Mouse (Mus musculus) right cerebral cortex, postnatal 10 days (tissue): ENCODE measurements around the gene Tprn.

Source experiments
- DNase-seq, 2 experiments: peaks; one replicate each; pipeline ENCODE4 v3.0.0; 2021; ENCODE audit warnings: low spot score in 2 of 2

Tprn gene

DNA sequence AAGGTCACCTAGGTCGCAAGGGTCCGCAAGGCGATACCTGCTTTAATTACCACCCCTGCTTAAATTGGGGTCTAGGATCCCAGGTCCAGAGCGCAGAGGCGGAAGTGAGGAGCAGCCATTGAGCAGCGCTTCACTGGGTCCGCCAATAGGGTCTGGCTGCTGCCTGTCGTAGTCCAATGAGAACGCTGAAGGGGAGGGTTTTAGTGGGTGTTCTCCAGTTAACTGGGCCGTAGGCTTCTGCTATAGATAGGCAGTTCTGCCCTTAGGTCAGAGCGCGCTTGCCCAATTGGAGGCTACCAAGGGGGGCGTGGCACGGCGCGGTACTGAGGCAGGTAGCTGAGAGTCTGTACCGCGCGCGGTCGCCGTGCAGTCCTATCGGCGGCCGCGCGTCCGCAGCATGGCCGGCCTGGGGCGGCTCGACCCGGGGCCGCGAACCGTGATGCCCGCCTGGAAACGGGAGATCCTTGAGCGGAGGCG is at the start of gene Tprn:
Gene Tprn, plus strand, starts transcription at position 328 of the 477 bp plus-strand sequence.
- DNase-seq, result peak; percentile 96 to 99

GRCm38 (mm10) chr2:25213266-25213865 is 49.1 kb upstream of the Tprn start:
- peak in 1 of 2 experiments; percentile 17 for DNase-seq

GRCm38 (mm10) chr2:25214444-25214843 is 48.0 kb upstream of the Tprn start, which contains the start of gene Stpg3:
Stpg3 (minus strand) TSS chr2:25214637.
- DNase-seq, result no peak

DNA sequence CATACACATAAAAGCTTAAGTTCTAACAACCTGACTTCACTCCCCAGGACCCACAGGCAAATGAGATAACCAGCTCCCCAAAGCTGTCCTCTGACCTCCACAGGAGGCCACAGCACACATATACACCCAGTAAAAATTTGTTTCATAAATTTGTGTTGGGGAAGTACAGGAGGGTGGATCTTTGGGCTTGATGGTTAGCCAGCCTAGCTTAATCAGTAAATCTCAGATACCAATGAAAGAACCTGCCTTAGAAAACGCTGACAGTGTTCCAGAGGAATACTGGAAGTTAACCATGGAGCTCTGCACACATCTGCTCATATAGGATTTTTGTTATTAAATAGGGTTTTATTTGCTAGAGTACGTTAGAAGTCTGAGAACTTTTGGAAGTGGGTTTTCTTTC is 44.8 kb upstream of the Tprn start:
- DNase-seq, result no peak

- DNase-seq, result no peak
Observed at GRCm38 (mm10) chr2:25218445-25218844, 44.0 kb upstream of the Tprn start, which contains the start of gene Fam166a. Fam166a (plus strand) TSS chr2:25218745.

DNA sequence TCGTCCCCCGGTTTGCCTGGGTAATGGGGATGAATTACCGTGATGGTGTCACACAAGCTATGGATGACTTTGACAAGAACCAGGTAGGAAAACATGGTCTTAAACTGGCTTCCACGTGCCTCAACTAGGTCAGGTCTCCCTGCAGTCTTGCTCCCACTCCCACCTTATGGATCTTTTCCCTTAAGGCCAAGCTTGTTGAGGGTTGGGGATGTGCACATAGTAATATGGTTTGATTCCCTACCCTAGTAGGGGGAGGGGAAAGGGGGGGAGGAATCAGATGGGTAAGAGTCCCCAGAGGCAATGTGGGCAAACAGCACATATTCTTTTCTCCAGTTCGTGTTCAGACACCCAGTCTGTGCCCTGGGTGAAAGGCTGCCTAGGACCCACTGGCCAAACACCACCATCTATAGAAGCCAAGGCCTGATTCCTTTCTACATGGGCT is 41.1 kb upstream of the Tprn start:
- DNase-seq, result no peak

DNA sequence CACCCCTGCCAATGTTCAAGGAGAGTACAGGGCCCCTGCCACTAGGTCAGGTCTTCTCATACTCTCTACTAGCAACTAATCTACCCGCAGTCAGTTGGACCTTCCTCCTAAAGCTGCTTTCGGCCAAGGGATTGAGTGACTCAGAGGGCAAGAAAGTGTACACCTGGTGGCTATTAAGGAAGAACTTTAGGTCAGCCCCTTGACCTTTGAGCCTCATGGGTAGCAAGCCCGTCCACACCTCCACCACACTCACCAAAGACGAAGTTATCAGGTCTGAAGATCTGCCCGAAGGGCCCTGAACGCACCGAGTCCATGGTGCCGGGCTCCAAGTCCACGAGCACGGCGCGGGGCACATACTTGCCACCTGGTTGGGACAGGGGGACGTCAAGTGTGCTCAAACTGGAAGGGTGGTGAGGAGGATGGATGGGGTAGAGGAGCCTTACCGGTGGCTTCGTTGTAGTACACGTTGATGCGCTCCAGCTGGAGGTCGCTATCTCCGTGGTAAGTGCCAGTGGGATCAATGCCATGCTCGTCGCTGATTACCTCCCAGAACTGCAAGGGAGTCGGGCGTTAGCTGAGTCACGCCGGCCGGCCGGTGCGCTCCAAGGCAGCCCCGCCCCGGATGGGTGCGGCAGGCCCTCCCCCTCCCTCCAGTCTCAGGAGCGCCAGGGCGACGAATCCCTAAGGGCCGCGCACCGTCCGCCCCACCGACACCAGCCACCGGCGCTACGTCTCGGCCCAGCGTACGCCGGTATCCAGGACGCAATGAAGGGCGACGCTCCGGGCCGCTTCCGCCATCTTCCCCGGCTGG is 38.5 kb upstream of the Tprn start:
- peak; percentile 71 to 80 for DNase-seq

GRCm38 (mm10) chr2:25224492-25224765 is 38.0 kb upstream of the Tprn start, which contains the start of gene Tubb4b:
Tubb4b (minus strand) TSS chr2:25224702.
- no peak for DNase-seq

DNA sequence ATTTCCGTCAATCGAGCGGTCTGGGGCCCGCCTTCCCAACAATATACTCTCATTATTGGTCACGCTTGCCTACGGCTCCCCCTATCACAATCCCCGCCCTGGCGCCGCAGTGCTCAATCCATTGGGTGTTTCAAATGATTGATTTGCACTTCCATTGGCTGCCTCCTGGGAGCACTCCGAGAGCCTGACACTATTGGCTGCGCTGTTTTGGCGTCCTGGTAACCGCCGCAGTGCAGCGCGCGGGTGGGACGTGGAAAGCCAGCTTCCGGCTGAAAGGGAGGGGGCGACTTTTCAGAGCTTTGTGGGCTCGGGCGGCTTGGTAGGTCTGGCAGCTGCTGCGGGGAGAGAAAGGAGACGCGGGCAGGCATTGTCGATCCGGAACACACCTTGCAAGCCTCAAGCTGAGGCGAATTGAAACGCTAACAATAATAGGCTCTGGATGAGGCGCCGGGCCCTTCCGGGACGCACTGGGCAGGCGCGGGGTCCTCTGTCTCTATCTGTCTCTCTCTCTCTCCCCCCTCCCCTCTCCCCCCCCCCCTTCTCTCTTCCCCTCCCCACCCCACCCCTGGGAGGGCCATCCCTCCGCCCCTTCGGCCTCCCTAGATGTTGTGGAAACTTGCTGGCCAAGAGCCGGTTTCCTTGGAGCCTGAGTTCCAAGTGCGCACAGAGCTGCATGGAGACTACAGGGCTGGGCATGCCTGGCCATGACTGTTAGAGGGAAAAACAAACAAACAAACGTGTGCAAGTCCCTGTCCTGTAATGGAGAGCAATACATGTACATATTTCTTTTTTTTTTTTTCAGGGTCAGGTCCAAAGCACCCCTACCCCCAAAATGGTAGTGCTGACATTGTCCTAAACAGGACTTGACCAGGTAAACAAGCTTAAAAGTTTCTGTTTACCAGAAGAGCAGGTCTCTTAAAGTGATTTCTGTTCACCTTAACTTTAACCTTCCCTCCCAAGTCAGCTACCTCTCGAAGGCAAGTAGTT is 37.4 kb upstream of the Tprn start:
- DNase-seq, result peak; percentile 99 to 100

GRCm38 (mm10) chr2:25225811-25226379 is 36.5 kb upstream of the Tprn start:
- DNase-seq, result peak in 1 of 2 experiments; percentile 29

GRCm38 (mm10) chr2:25226864-25227263 is 35.6 kb upstream of the Tprn start:
- DNase-seq, result peak; percentile 77 to 84

DNA sequence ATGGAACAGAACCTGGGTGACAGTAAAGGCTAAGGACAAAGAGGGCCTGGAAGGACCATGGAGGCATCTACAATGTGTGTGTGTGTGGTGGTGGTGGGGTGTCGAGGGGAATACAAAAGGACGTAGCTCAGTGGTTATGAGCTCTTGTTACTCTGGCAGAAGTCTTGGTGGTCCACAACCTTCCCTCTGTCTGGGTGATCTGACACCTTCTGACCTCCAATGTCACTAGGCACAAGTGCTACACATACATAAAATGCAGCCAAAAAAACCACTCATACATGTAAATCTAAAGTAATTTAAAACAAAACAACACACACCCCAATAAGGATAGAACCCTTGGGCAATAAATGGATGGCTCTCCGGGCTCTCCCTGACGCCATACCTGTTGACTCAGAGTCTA is 35.0 kb upstream of the Tprn start:
- DNase-seq, result no peak

GRCm38 (mm10) chr2:25228431-25228889 is 34.0 kb upstream of the Tprn start:
- peak; percentile 88 for DNase-seq

DNA sequence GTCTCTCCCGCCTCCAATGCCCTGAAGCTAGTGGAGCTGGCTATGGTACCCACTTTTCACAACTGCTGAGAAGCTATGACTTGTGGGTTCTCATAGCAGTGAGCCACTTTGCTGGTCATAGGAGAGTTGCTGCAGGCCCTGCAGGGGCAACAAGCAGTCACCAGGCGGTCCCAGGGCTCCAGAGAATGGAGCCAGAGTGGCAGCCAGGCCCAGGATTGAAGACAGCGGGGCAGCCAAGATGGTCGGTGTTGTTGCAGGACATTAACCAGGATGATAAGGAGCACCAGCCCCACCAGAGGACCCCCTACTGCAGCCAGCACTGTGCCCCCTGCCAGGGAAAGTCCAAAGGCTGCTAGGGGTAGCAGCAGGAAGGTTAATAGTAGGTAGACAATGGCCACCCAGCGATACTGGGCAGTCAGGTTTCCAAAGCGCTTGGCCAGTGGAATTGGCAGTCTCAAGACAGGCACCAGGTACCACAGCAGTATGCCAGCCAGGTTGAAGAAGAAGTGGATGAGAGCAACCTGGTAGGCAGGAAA is 33.4 kb upstream of the Tprn start:
- DNase-seq, result no peak

- DNase-seq, result no peak
Observed at GRCm38 (mm10) chr2:25229582-25229981, 32.8 kb upstream of the Tprn start.

DNA sequence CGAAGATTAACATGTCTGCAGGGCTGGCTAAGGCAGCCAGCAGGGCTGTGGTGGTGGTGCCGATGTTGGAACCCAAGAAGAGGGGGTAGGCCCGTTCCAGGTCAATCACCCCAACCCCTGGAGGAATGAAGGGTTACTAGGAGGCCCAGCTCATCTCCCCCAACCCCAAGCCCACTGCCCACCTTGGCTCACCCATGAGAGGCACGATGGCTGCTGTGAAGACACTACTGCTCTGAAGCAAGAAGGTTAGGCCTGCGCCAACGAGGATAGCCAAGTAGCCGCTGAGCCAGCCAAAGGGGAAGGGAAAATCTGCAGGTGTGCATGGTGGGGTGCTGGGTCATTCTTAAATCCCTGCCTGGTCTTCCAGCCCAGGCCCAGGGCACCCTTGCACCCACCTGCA is 31.8 kb upstream of the Tprn start:
- no peak for DNase-seq

DNA sequence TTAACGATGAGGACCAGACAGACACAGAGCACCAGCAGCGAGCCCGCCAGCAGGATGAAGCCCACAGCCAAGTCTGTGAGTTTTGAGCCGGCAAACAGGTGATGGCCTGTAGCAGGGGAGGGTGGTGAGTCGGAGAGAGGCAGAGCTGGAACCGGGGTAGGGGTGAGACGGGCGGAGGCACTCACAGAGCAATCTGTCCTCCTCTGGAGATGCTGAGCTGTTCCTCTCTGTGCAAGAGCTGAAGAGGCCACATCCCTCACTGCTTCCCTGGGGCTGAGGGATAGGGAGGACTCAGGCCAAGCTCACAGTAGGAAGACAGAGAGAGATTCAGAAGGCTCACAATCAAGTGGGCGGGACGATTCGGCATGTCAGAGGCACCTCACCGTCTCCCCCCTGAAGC is 31.4 kb upstream of the Tprn start:
- no peak for DNase-seq

DNA sequence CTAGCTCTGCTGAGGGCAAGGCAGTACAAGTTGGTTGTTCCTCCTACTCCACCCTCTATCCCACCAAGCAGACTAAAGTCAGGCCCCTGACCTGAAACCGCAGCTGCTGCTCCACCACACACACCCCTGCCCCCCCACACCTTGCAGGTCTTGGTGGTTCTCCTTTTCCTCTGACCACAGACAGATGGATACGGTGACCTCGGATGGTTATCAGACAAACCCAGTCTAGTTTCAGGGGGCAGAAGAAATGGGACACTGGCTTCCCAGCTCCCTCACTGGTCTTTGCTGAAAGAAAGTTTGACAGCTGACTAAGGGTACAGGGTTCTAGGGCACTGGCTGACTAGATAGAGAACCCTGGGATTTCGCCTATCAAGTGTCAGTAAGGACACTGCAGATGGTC is 29.0 kb upstream of the Tprn start:
- no peak for DNase-seq

GRCm38 (mm10) chr2:25234050-25234449 is 28.4 kb upstream of the Tprn start, which contains the start of gene Slc34a3:
Slc34a3 (minus strand) TSS chr2:25234364.
- DNase-seq, result no peak

DNA sequence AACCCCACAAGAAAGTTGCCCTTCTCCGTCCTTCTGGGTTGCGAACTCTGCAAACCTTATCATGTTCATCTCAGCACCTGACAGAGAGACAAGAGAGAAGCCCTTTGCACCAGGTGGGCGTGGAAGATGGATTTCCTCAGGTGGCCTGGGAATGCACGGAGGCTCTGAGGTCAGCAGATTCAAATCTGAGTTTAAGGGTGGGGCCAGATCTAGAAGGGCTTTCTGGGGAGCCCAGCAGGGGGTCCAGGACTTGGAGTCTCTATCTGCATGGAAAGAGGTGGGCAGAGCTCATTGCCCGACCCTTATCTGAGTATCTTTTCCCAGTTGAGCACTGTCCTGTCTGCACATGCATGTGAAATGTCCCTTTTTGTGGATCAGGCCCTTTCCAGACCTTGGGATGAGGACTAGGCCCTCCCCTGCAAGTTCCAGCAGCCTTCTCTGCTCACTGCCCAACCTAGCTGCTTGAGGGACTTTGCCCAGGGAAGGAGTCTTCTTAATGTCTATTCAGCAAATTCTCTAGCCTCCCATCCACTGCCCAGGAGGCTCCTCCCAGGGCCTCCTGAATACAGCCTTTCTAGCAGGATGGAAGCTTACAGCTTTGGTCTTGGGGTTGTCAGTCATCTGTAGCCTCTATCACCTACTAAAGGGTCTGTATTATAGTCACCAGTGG is 27.7 kb upstream of the Tprn start:
- DNase-seq, result no peak

- no peak for DNase-seq
Observed at GRCm38 (mm10) chr2:25236614-25237013, 25.8 kb upstream of the Tprn start, which contains the start of gene Rnf224. Rnf224 (minus strand) TSS chr2:25236787.
